Mouse (Mus musculus) embryonic facial prominence, embryonic 12.5 days (tissue): Measurements from ENCODE around the gene Porcn. TPM values are rescaled to one million over a fixed set of nuclear protein-coding genes. Genes with fewer than 3 reads are reported as not detected.

Experiments
- ATAC-seq: fragments of 200-750 bp; cut with Nextera tagmentation; 2 replicates; pipeline ENCODE4 v1.8.0; 2017; ENCODE audit not compliant: insufficient number of reproducible peaks, insufficient read depth, low FRiP score, low TSS enrichment
- H3K27ac ChIP-seq: fragments of 300-500 bp; sonication (generic); 2 replicates; pipeline ENCODE4 v1.5.1; 2016; ENCODE audit warnings: mild to moderate bottlenecking
- H3K27me3 ChIP-seq: fragments of 300-500 bp; sonication (generic); 2 replicates; pipeline ENCODE4 v1.6.1; 2016; ENCODE audit warnings: mild to moderate bottlenecking, moderate library complexity
- H3K36me3 ChIP-seq: fragments of 300-500 bp; sonication (generic); 2 replicates; pipeline ENCODE4 v1.6.1; 2016; ENCODE audit warnings: mild to moderate bottlenecking
- H3K4me1 ChIP-seq: fragments of 300-500 bp; sonication (generic); 2 replicates; pipeline ENCODE4 v1.6.1; 2016
- H3K4me2 ChIP-seq: fragments of 300-500 bp; sonication (generic); replicated peaks from 2 replicates; pipeline ENCODE4 v1.6.1; 2016; ENCODE audit warnings: mild to moderate bottlenecking, moderate library complexity
- H3K4me3 ChIP-seq: fragments of 300-500 bp; sonication (generic); 2 replicates; pipeline ENCODE4 v1.5.1; 2016; ENCODE audit warnings: mild to moderate bottlenecking
- H3K9ac ChIP-seq: fragments of 300-500 bp; sonication (generic); 2 replicates; pipeline ENCODE4 v1.6.1; 2016; ENCODE audit warnings: mild to moderate bottlenecking, moderate library complexity
- H3K9me3 ChIP-seq: fragments of 300-500 bp; sonication (generic); 2 replicates; pipeline ENCODE4 v1.6.1; 2016; ENCODE audit warnings: mild to moderate bottlenecking, moderate library complexity
- WGBS: fragments of 180-500 bp; shearing (Covaris S2); methylation state at CpG from one replicate; pipeline ENCODE4 v1.1.7; 2016; 5-methylcytosine and 5-hydroxymethylcytosine counted together
- polyA plus RNA-seq: library from polyadenylated mRNA; unstranded; fragments of >200 nt; fragmentation: Nextera tagmentation; extraction: Ambion mirVana; gene quantifications from 2 replicates; pipeline ENCODE4 v1.2.1, GENCODE M21; 2016

Gene Porcn
- polyA plus RNA-seq, 1 experiment from 2014 or later = 12.2 TPM

- H3K27ac ChIP-seq = no peak overlapping the region
- WGBS = 93% methylated on average over 10 of the region's 10 CpGs
- H3K4me1 ChIP-seq = no peaks in the 10 kb centered on the region
- H3K9me3 ChIP-seq = no peaks in the 10 kb centered on the region
- no peak for ATAC-seq
- H3K36me3 ChIP-seq = peaks cover 2% of the 10 kb centered on the region; the same call in 1 of the 2 replicates
- no peak overlapping the region for H3K4me2 ChIP-seq
- no peak overlapping the region for H3K9ac ChIP-seq
- no peaks in the 10 kb centered on the region for H3K27me3 ChIP-seq
- H3K4me3 ChIP-seq = no peak overlapping the region
These were observed 38.3 kb downstream of the Porcn start for GRCm38 (mm10) chrX:8167716-8168647.

GRCm38 (mm10) chrX:8164471-8164870 lies 41.9 kb downstream of the Porcn start:
- Histone ChIP-seq H3K9ac (no peak overlapping the region), H3K27ac (no peak overlapping the region), H3K4me2 (no peak overlapping the region), H3K4me1 (no peaks in the 10 kb centered on the region), H3K27me3 (no peaks in the 10 kb centered on the region), H3K36me3 (peaks cover 2% of the 10 kb centered on the region; the same call in 1 of the 2 replicates), H3K4me3 (no peak overlapping the region), H3K9me3 (no peaks in the 10 kb centered on the region)
- WGBS = 85% methylated on average over 4 of the region's 4 CpGs
- no peak for ATAC-seq

- no peak overlapping the region for H3K4me3 ChIP-seq
- no peak overlapping the region for H3K9ac ChIP-seq
- H3K27me3 ChIP-seq = no peaks in the 10 kb centered on the region
- no peak overlapping the region for H3K27ac ChIP-seq
- H3K4me2 ChIP-seq = no peak overlapping the region
- H3K4me1 ChIP-seq = no peaks in the 10 kb centered on the region
- WGBS = 93% methylated on average over 5 of the region's 5 CpGs
- peaks cover 2% of the 10 kb centered on the region; the same call in 1 of the 2 replicates for H3K36me3 ChIP-seq
- no peaks in the 10 kb centered on the region for H3K9me3 ChIP-seq
- no peak for ATAC-seq
These were observed 43.2 kb downstream of the Porcn start for GRCm38 (mm10) chrX:8163076-8163475.

GRCm38 (mm10) chrX:8145153-8145991 lies 61.0 kb downstream of the Porcn start, which contains the start of gene Rbm3:
TSS of gene Rbm3 (minus strand) at chrX:8145880.
- Histone ChIP-seq H3K4me2 (peak within 1 kb of the TSS; percentile 83), H3K27ac (peak within 1 kb of the TSS; percentile 97), H3K27me3 (no peaks in the 10 kb centered on the region), H3K36me3 (peaks cover 14% of the 10 kb centered on the region), H3K4me3 (peak within 1 kb of the TSS; percentile 59), H3K4me1 (no peaks in the 10 kb centered on the region), H3K9me3 (no peaks in the 10 kb centered on the region), H3K9ac (peak within 1 kb of the TSS; percentile 77)
- 21% methylated on average over 57 of the region's 65 CpGs for WGBS
- ATAC-seq = peak; percentile 91

Other genes with a start within 250 kb of the Porcn start
- gene Gata1, start 228.5 kb downstream of the Porcn start, polyA plus RNA-seq = 1.8 and 2.3 TPM in 2 replicates
- not detected in 2 replicates for gene Glod5, start 188.0 kb downstream of the Porcn start, polyA plus RNA-seq
- gene Suv39h1, start 131.8 kb downstream of the Porcn start, polyA plus RNA-seq = 77.3 and 77.8 TPM in 2 replicates
- gene Was, start 116.0 kb downstream of the Porcn start, polyA plus RNA-seq = 0.19 and 0.20 TPM in 2 replicates
- 23.1 and 23.6 TPM in 2 replicates for gene Wdr13, start 73.6 kb downstream of the Porcn start, polyA plus RNA-seq
- gene Rbm3, start 60.6 kb downstream of the Porcn start, polyA plus RNA-seq = 466 and 497 TPM in 2 replicates
- 14.3 and 14.8 TPM in 2 replicates for gene Tbc1d25, start 30.3 kb downstream of the Porcn start, polyA plus RNA-seq
- gene Ebp, start 13.0 kb downstream of the Porcn start, polyA plus RNA-seq = 28.4 and 30.8 TPM in 2 replicates
- 43.1 and 47.0 TPM in 2 replicates for gene Ftsj1, start 45.9 kb upstream of the Porcn start, polyA plus RNA-seq
- 1.4 and 1.5 TPM in 2 replicates for gene Slc38a5, start 64.6 kb upstream of the Porcn start, polyA plus RNA-seq
- gene Ssxb10, start 120.9 kb upstream of the Porcn start, polyA plus RNA-seq = not detected in 2 replicates
- gene Ssxb9, start 160.5 kb upstream of the Porcn start, polyA plus RNA-seq = not detected in 2 replicates
- not detected in 2 replicates for gene Ssxb1, start 206.8 kb upstream of the Porcn start, polyA plus RNA-seq